Mouse (Mus musculus) liver, embryonic 14.5 days (tissue): ENCODE data around the gene Zfp536.

Experiments
- CTCF ChIP-seq: IDR thresholded peaks from 2 replicates; pipeline ENCODE4 v1.5.1; 2016; ENCODE audit warnings: antibody characterized with exemption, low read depth, control low read depth
- EP300 ChIP-seq: IDR thresholded peaks from 2 replicates; pipeline ENCODE4 v1.6.1; 2016; ENCODE audit warnings: antibody characterized with exemption, low read depth

DNA sequence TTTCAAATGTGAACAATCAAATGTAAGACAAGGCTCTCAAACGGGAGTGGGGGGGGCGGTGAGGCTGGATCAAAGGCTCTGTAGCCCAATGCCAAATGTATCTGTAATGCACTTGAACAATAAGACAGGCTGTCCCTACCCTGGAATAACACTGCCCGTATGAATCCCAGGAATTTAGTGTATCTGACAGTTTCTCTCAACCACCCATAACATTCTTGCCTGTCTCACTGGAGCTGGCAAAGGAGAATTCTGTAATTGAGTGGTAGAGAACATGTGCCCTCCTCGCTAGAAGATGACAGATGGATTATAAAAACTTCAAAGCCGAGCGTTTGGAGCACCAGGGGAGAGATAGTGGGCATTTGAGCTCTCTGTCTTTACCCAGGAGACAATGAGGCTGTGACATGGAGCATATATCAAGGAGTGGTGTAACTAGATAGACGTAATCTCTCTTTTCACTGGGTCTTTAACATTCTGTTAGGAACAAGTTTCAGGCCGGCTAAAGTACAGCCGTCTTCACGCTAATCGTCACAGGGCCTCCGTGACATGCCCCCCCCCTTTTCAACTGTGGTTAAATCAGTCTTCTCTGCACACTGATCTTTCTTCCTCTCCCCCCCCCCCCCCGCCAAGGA, 27.2 kb downstream of the Zfp536 start:
- TF ChIP-seq CTCF (no peak), EP300 (no peak)
